Mouse (Mus musculus): ENCODE measurements around the gene Gripap1.
"Not testable (repeated sequence)": the region's sequence is repeated elsewhere in the genome, so short reads cannot be mapped to it uniquely, and the experiment has no call there.

The Gripap1 gene

DNA sequence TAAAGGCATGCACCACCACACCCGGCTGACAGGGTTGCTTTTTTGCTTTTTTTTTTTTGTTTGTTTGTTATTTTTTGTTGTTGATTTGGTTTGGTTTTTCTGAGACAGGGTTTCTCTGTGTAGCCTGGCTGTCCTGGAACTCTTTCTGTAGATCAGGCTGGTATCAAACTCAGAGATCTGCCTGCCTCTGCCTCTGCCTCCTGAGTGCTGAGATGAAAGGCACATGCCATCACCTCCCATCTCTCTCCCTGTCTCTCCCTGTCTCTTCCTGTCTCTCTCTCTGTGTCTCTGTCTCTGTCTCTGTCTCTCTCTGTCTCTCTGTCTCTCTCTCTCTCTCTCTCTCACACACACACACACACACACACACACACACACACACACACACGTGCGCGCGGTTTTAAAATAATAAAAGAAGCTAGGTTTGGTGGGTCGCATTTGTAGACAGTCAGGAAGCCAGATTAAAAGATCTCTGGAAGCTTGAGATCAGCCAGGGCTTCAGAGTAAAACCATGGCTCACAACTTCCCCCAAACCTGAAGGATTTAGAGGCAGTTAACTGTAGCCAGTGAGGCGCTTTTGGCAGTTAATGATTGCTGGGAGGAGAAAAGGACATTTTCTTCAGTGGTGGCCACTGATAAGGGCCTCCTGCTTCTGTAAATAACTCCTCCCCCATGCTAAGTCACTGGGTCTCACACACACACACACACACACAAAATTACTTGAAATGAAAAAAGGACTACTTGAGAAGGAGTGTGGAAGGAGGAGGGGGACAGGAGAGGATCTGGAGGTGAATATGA, 10.9 kb upstream of the Gripap1 start:
- ATAC-seq (ENCODE audit: low TSS enrichment) = no peak

DNA sequence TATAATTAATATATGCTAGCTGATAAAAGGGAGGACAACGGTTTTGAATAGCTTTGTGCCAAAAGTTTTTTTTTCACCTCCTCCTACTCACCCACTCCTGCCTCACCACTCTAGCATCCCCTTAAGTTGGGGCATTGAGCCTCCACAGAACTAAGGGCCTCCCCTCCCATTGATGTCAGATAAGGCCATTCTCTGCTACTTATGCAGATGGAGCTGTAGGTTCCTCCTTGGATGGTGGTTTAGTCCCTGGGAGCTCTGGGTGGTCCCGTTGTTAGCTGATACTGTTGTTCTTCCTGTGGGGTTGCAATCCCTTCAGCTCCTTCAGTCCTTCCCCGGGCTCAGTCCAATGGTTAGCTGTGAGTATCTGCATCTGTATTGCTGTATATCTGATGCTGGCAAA, 10.3 kb upstream of the Gripap1 start:
- no peak for ATAC-seq (ENCODE audit: low TSS enrichment)

DNA sequence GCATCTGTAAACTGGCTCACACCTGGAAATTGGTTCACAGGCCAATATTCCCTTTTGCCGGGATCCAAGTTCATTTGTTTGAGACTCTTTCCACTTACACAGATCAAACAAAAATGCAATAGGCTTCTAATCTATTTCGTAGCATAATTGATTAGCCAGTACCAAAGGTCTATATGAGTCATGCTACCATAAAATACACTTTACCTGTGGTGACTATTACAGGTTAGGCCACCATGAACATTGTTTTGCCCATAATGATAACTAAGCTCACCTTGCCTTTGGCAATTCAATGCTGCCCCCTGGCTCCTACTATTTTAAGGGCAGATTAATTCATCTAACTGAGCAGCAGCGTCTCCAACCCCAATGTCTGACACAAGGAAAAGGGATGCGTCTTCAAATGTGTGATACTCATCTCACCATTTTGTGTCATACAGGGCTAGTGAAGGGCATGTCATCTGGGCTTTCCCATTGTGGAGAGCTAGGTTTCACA, 6.9 kb upstream of the Gripap1 start:
- ATAC-seq (ENCODE audit: low TSS enrichment) = no peak

DNA sequence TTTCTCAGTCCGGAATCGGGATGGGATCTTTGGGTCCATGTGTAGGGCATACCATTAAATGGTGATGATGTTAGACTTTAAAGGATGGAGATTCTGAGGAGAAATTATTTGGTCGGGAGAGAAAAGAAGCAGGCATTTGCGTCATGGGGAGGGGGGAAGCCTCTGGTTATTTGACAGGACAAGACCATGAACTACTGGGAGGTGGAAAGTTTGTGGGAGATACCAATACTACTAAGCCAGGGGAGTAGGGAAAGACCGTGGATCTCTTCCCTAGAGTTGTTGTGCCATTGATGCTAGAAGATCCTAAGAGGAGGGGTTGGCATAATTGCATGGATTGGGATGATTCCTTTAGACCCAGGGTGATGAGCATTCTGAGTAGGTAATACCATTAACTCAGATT, 744 bp downstream of the Gripap1 start:
- ATAC-seq (ENCODE audit: low TSS enrichment) = no peak

DNA sequence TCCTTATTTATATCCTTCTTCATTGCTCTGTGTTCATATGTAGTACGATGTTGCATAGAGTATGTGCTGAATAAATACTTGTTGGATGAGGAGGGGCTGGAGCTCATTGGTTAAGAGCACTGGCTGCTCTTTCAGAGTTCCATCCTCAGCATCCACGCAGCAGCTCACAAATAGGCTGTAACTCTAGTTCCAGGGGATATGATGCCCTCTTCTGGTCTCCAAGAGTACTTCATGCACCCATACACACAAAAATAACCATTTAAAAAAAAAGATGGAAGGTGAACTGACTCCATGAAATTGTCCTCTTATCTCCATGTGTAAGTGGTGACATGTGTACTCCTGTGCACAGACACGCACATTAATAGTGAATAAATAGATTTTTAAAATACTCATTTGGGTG, 3.8 kb downstream of the Gripap1 start:
- no peak for ATAC-seq (ENCODE audit: low TSS enrichment)

DNA sequence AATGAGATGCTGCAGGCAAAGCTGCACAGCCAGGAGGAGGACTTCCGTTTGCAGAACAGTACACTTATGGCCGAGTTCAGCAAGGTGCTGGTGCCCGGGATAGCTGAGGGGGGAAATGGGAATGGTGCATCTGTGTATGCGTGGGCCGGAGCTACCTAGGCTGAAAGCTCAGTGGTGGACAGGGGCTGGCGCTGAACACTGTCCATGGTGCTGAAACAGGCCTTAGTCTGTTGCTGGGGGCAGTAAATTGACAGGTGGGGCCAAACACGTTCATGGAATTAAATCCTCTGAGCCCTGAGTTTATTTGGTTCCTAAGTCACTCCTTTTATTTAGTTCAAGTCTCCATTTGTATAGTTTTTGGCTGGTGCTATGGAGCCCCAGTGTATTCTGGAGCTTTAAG, 5.5 kb downstream of the Gripap1 start:
- ATAC-seq (ENCODE audit: low TSS enrichment) = no peak

DNA sequence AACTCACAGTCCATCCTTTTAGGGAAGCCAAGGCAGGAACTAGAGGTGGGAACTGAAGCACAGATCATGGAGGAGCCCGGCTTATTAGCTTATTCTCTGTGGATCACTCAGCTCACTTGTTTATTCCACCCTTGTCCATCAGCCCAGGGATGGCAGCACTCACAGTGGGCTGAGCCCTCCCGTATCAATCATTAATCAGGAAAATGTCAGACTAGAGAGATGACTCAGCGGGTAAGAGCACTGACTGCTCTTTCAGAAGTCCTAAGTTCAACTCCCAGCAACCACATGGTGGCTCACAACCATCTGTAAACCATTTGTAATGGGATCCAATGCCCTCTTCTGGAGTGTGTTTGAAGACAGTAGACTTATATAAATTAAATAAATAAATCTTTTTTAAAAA, 7.8 kb downstream of the Gripap1 start:
- no peak for ATAC-seq (ENCODE audit: low TSS enrichment)

DNA sequence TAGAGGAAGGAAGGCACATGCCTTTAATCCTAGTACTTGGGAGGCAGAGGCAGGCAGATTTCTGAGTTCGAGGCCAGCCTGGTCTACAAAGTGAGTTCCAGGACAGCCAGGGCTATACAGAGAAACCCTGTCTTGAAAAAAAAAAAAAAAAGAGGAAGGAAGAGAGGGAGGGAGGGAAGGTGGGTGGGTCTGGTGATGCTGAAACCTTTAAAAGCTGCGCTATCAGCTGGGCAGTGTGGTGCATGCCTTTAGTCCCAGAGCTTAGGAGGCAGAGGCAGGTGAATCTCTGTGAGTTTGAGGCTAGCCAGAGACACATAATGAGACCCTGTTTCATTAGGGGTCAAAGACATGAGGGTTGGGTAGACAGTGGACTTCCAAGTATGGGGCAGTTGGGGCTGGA, 12.6 kb downstream of the Gripap1 start:
- ATAC-seq (ENCODE audit: low TSS enrichment) = not testable (repeated sequence)

DNA sequence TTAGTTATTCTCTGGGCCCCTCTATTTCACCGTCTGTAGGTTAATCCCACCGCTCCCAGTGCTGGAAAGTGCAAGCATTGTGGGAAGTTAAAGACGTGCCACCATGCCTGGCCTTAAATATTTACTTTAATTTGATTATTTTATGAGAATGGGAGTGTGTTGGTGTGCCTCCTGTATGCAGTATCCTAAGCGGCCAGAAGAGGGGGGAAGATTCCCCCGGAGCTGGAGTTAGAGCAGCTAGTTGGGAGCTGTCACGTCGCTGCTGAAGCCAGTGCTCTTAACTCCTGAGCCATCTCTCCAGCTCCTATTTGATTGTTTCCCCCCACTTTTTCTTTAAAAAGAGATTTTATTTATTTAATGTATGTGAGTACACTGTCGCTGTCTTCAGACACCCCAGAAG, 25.5 kb downstream of the Gripap1 start:
- not testable (repeated sequence) for ATAC-seq (ENCODE audit: low TSS enrichment)

DNA sequence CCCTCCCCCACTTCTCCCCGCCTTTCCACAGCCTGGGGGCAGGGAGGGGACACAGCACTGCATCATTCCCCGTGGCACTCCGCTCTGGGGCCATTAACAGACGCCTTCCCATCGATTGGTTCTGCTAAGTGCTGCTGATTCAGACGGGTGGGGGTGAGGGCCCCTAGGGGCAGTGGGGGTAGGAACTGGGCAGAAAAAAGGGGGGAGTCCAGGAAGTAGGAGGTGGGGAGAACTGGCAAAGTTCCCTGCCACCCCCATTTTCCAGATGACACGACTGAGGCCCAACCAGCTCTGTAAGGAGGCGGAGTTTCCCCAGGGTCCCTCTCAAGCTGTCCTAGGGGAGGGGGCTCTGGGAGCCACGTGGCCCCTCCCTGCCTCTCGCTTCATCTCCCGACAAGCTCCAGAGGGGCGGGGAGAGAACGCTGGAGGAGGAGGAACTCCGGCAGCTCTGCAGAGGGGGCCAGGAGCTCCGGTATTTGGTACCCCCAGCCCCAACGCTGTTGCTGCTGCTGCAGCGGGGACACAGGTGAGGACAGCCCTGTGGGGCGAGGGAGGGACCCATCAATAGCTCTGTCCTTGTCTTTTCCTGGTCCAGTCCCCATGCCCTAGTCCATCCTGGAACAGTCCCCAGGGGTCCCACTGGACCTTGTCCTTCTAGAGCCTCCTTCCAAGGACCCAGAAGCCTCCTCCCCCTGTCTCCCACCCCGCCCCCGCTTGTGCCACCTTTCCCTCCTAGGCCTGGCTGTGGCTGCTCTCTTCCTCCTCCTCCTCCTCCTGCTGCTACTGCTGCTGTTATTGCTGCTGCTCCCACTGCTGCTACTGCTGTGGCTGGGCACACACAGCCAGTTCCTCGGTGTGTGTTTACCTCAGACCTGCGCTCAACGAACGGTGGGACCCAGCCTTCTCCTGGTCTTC, 32.6 kb downstream of the Gripap1 start, which contains the start of gene Kcnd1:
Gene Kcnd1, plus strand, starts transcription at position 425 of the 915 bp plus-strand sequence.
- ATAC-seq (ENCODE audit: low TSS enrichment) = peak; percentile 73

DNA sequence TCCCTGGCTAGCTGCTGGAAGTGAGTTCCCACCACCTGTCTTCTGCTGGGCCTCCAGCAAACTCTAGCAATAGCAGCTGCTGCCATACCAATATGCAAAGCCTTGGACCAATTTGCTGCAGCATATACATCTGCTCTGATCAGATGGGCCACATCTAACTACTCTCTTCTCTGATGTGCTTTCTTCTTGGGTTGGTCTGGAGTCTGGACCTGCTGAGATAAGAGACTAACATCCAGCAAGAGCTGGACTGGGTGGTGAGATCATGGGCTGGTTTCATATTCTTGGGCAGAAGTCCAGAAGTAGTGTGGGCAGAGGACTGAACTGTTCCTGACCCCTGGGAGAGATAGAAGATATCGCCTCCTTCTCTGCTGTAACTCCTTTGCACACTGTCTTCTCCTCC, 47.6 kb downstream of the Gripap1 start:
- ATAC-seq (ENCODE audit: low TSS enrichment) = no peak

DNA sequence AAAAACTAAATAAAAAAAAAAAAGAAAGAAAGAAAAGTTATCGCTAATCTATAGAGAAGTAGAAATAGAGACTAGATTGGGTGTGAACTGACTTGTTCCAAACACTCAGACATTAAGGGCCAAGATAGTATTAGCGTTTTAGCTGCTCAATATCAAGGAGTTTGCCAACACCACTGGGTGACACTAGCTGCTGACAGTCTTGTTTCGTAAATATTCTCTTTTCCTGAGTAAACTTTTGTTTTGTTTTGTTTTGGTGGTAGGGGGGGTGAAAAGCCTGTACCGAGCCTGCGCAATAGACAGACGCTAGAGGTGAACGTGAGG, 51.2 kb downstream of the Gripap1 start:
- ATAC-seq (ENCODE audit: low TSS enrichment) = no peak

DNA sequence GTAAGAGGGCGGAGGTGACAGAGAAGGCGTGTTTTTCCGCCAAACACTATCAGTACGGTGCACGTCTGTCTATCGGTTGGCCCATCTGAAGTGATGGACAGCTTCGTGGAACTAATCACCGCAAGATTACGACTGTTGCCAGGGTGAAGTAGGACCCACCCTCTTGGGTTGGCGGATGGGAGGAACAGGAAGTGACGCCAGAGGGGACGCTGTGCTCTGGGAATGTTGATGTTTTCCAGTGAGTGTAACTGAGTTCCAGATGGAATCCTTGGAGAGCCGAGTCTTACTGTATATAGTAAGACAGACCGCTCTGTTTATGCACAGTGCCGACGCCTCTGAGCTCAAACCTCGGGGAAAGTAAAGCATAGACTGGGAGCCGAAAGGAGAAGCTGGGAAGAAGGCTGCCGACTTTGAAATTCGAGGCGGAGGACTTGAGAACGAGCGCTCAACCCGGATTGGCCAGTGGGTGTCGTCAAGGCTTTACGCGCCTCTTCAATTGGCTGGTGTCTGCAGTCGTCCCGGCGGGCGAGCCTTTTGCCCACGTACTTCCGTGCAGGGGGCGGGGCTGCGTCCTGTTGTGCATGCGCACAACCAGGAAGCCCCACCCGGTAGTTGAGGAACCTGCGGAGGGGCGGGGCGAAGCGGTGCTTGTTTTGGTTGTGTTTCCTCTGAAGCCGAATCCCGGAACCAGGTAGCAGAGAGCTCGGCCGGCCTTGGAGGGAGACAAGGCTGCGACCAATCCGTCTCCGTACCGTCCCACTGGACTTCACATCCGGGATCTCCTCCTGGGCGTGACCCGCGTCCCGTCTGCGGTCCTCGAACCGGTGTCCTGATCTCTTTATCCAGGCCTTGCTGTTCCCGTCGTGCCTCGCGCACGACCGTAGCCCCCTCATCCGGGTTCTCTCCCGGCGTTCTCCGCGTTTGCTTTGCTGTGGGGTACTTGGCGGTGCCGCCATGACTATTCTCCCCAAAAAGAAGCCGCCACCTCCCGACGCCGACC, 51.9 kb downstream of the Gripap1 start, which contains the start of gene Otud5:
Gene Otud5, plus strand, starts transcription at position 202 of the 1,000 bp plus-strand sequence.
- ATAC-seq (ENCODE audit: low TSS enrichment) = peak; percentile 94

DNA sequence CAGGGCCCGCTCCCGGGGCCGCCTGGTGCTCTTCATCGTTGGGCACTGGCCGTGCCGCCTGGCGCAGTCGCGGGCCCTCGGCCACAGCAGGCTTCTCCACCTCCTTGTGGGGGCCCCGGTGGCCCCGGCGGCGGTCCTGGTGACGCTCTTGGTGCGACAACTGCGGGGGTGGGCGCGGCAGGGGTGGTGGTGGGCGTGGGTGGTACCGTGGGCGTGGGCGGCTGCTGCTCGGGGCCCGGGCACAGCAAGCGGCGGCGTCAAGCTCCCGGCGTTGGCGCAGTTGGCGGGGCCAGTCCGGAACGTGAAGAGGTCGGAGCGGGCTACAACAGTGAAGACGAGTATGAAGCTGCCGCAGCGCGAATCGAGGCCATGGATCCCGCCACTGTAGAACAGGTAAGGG, 52.8 kb downstream of the Gripap1 start:
- no peak for ATAC-seq (ENCODE audit: low TSS enrichment)

DNA sequence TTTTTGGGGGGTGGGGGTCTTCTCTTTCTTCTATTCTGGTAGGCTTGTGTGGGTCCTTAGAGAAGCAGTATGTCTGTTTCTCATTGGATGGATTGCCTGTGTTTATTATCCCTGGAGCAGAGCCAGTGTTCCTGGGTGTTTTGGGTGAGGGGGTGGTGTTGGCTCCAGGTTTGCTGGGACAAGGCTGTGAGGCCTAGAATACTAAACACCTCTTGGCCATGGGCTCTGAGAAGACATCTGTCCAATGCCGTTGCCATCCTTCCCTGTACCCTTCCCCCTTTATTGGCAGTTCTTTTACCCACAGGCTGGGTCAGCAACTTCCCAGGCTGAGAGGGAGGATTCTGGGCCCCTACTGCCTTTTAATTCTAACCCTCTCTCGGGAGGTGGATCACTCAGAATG, 58.3 kb downstream of the Gripap1 start:
- peak; percentile 65 for ATAC-seq (ENCODE audit: low TSS enrichment)

DNA sequence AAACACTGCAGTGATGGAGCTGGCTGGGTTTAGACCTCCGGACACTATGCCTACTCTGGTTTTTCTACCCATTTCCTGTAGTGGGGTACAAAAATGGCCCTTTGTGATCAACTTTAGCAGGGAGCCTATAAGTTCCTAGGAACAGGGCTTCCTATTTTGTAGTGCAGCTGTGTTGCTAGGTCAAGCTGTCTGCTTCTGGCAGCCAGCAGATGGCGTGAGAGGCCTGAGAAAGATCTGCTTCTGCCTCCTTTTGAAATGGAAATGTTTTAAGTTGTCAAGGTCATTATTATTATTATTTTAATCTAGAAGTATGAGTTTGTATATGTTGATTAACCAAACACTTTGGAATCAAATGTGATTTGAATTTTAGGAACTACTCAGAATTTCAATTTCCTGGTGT, 65.0 kb downstream of the Gripap1 start:
- ATAC-seq (ENCODE audit: low TSS enrichment) = peak; percentile 72; the same call in 1 of the 2 replicates

DNA sequence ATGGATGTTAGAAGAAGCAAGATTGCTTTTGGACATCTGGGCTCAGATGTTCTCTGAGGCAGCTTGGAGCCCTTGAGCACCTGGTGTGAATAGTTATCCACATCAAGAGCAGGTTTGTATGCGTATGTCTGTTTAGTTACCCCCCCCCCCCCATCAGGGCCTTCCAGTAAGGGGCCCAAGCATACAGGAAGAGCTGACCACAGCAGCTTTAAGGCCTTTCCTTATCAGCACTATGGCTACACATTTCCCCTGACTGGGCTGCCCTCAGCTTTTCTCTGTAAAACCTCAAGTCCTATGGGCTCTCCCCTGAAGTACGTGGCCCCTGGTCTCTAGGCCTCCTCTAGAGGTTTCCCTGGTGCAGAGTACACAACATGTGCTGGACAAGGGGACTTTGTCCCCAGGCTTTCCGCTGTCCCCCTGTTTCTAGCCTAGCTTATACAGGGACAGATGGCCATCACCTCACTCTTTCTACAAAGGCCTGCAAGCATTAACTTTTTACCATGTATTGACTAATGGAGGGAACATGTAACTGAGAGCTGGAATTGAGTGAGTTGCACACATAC, 69.7 kb downstream of the Gripap1 start:
- no peak for ATAC-seq (ENCODE audit: low TSS enrichment)

DNA sequence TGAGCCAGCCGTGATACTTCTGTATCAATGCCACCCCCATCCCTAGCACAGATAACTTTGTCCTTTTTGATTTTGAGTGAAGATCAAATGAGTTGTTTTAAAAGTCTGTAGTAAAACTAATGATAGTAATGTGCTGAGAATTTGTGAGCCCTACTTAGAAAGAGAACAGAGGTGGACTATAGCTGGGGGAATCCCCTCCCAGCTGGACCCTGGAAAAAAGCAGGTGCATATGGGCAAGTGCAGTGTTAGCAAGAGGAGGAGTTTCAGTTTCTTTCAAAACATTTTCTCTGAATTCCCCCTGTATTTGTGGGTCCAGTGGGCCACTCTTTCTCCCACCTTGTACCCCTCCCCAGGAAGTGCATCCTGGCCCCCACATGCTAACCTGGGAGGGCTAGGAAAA, 73.6 kb downstream of the Gripap1 start:
- no peak for ATAC-seq (ENCODE audit: low TSS enrichment)

DNA sequence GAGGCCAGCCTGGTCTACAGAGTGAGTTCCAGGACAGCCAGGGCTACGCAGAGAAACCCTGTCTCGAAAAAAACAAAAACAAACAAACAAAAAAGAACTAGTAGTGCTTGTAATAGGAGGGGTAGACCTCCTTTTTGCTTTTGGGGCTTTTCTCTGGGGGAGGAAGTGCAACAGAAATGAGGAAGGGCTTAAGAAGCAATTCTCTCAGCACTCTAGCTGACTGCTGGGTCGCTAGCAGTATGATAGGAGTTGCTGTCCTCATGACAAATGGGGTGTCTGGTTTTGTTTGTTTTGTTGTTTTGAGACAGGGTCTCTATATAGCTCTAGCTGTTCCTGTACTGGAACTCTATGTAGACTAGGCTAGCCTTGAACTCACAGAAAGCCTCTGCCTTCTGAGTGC, 75.0 kb downstream of the Gripap1 start:
- no peak for ATAC-seq (ENCODE audit: low TSS enrichment)

DNA sequence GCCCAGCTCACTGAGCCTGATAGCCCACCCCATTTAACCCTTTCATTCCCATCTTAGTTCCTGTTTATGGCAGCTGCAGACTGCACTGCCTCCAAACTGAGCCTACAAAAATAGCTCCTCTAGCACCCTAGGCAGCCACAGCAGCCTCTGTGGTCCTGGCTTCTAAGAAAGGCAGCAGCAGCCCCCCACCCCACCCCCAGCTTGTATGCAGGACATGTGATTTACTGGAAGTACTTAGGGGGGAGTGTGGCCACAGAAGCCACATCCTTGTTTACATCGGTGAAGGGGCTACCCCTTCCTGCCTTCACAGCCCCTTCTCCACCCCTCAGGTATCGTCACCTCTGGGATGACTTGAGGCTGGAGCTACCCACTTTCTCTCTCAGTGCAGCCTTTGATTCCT, 75.8 kb downstream of the Gripap1 start:
- ATAC-seq (ENCODE audit: low TSS enrichment) = no peak

DNA sequence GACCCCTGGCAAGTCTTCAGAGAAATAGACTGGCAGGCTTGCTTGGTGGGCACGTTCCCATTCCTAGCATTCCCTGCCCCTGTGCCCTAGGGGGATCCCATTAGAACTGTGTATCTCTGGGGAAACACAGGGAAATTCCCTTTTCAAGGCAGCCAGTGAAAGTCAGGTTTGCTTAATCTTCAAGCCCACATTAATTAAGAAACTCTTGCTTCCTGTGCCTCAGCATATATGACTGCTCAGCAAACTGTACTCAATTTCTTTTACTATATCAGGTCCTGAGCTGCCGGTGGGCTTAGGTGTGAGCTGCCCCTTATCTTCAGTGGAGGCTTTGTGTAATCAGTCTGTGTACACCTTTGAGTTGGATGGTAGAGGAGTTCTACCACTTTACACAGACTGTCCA, 76.2 kb downstream of the Gripap1 start:
- ATAC-seq (ENCODE audit: low TSS enrichment) = no peak
